Mouse (Mus musculus) Muller cell, postnatal 12 days (primary cell): ENCODE measurements around the gene Phospho1.

Source experiments
- DNase-seq: peaks from one replicate; pipeline ENCODE4 v3.0.0-alpha.2; 2015; ENCODE audit errors: inconsistent ontology term

Phospho1 gene

DNA sequence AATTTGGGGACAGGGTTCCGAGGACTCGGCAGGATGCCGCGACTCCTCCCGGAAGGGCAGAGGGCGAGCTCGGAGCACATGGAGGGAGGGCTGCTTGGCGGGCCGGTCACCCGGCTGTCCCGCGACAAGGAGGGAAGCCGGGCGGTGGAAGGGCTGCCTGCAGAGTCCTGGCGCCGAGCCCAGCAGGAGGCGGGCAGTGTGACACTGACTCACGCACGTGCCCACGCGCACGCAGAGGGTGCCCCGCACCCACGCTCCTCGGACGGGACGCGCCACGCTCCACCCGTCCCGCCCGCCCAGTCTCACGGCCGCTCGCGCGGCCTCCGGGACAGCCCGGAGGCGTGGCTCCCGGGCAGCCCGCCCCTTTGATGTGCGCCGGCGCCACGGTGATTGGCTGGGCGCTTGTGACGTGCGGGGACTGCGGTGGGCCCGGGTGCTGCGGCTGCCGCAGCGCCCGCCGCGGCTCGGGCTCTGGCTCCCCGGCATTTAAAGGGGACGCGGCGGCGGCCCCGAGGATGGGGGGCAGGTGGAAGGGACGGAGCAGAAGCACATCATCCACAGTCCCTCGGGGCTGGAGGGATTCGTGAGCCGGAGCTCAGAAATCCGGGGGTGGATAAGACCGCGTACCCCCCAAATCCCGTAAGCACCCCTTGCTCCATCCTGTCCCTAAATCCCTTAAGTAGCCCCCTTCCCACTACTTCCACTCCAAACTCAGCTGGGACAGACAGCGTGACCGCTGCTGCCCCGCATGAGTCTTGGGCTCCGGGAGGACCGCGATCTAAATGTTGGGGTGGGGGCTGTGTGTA lies at the start of gene Phospho1:
Gene Phospho1, plus strand, starts transcription at position 429 of the 806 bp plus-strand sequence.
- peak; percentile 95 for DNase-seq

- peak; percentile 74 for DNase-seq
Measured at GRCm38 (mm10) chr11:95777323-95778297, 46.7 kb upstream of the Phospho1 start.

DNA sequence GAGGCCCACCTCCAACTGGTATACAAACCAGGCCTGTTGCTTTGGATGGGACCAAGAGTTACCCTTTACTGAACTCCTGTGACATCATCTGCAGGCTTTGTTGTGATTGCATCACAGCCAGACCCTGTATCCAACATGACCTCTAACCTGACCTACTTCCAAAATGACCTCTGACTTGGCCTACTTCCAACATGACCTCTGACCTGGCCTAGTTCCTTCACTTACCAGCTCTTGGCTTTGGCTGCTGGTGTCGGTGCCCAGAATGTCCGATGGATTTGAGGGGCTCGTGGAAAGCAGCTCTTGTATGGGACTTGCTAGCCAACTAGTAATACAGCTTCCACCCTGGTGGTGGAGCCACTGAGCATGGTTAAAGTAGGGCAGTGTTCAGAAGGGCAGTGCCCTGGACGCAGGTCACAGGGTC lies 45.5 kb upstream of the Phospho1 start:
- DNase-seq, result no peak

DNA sequence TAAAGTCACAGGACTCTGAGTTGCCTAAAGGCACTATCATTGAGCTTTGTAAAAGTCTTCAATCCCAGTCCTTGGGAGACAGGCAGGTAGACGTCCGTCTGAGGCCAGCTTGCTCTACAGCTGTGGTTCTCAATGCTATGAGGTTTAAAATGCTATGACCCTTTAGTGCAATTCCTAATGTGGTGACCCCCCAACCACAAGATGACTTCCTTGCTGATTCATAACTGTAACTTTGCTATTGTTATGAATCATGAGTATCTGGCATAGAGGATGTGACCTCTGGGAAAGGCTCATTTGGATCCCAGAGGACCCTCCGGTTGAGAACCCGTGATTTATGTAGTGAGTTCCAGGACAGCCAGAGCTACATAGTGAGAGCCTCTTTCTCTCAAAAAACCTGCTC lies 44.9 kb upstream of the Phospho1 start:
- no peak for DNase-seq

GRCm38 (mm10) chr11:95780480-95780879 lies 43.8 kb upstream of the Phospho1 start:
- no peak for DNase-seq

DNA sequence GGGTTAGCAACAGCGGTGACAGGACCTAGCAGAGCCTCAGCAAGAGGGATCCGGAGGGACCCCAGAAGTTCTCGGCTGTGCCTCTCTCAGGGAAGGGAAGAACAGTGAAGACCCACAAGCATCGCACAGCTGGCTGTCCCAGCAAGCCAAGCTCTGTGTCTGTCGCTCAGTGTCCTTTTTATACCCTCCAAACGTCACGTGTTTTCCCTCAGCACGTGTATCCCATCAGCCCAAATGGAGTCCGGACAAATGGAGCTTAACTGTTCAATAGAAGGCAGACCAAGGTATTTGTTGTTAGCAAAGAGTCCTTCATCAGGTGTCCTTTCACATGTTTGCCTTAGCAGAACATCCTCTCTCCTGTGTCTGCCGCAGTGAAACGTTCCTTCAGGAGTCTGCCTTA lies 42.7 kb upstream of the Phospho1 start:
- DNase-seq, result no peak

- no peak for DNase-seq
Measured at GRCm38 (mm10) chr11:95783457-95783856, 40.8 kb upstream of the Phospho1 start.

DNA sequence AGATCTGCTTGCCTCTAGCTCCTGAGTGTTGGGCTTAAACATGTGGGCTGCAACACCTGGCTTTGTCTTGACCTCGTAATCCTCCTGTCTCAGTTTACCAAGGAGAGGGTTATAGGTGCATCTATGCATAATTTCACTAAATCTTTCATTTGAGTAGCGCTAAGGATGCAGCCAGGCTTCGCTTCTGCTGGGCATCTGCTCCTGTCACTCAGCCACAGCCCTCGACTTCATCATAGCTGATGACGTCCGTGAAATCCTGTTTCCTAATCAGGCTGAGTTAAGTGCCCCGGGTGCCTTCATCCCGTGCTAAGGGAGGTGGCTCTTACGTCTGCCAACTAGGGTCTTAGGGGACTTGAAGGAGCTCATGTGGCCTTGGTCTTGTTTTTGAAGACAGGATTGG lies 40.3 kb upstream of the Phospho1 start:
- DNase-seq, result no peak

- DNase-seq, result no peak
Measured at GRCm38 (mm10) chr11:95785675-95786074, 38.6 kb upstream of the Phospho1 start.

- DNase-seq, result no peak
Measured at GRCm38 (mm10) chr11:95786511-95786910, 37.8 kb upstream of the Phospho1 start.

DNA sequence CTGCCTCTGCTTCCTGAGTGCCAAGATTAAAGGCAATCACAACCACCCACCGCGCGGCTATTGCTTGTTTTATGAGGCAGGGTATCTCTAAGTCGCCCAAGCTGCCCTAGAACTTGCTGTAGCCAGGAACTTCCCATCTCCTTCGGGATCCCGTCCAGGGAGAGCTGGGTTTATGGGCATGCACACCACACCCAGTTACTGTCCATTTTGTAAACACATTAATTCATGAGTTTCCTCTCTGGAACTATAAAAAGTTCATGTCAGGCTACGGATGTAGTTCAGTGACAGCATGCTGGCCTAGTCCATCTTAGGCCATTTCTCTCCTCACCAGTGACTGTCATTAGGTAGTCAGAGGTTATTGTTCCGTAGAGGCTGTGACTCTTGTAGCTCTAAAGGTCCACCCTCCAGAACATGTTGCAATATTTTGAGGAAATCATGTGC lies 34.8 kb upstream of the Phospho1 start:
- no peak for DNase-seq

DNA sequence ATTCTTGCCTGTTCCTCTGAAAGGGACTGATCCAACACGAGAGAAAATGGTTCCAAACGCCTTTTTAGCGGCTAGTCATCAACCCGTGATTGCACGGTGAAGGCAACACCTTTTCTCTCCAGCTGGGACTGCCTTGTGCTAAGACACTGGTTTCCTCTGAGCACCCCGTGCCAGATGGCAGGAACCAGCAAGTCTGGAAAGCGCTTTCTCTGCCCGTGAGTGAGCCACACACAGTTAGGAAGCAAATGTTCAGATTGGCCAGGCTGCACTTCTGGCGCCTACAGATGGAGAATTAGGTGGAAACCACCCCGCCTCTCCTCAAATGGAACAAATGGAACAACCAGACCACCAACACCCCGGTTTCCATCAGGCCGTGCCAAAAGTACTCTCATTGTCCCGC lies 32.5 kb upstream of the Phospho1 start:
- no peak for DNase-seq

GRCm38 (mm10) chr11:95792950-95793509 lies 31.3 kb upstream of the Phospho1 start:
- no peak for DNase-seq

GRCm38 (mm10) chr11:95794201-95794600 lies 30.1 kb upstream of the Phospho1 start:
- no peak for DNase-seq

DNA sequence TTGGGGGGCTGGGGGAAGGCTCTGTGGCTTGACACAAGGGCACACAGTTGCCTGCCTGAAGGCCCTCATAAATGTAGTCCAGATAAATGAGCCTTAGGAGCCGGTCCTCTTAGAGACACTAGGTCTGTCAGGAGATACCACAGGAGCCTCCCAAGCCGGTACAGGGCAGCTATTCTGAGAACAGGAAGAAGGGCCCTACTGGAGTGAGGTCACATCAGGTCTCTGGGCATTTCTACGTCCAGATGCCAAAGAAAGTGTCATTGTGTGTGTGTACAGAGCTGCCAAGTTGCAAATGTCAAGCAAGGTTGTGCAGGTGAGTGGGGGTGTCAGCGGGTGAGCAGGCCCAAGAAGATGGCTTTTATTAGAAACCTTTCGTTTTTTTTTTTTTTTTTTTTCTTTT lies 28.7 kb upstream of the Phospho1 start:
- no peak for DNase-seq

- DNase-seq, result no peak
Measured at GRCm38 (mm10) chr11:95805010-95805409, 19.3 kb upstream of the Phospho1 start.

GRCm38 (mm10) chr11:95805527-95805926 lies 18.8 kb upstream of the Phospho1 start:
- DNase-seq, result no peak

GRCm38 (mm10) chr11:95807884-95808283 lies 16.4 kb upstream of the Phospho1 start:
- no peak for DNase-seq

GRCm38 (mm10) chr11:95808448-95809011 lies 15.8 kb upstream of the Phospho1 start:
- no peak for DNase-seq

- DNase-seq, result no peak
Measured at GRCm38 (mm10) chr11:95809603-95810002, 14.7 kb upstream of the Phospho1 start.

GRCm38 (mm10) chr11:95810828-95811227 lies 13.5 kb upstream of the Phospho1 start:
- no peak for DNase-seq

DNA sequence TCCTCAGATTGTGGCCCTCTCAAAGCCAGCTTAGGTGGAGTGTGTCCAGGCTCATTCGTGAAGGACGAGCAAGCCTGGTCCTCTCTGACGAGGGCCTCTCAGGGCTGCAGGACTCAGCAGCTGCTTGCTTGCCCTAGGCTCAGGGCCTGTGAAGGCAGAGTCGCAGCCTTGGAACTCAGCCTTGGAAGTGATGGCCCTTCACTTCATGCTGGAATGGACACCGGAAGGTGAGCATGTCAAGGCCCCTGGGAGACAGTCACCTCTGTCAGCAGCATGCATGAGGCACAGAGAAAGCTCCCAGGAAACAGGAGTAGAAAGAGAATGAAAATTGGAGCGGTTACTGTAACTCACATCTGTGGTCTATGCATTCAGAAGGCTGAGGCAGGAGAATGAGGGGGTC lies 12.6 kb upstream of the Phospho1 start:
- no peak for DNase-seq
